Mouse (Mus musculus) left cerebral cortex, adult 2 months (tissue): ENCODE results near the gene Gm16181. TPM values are rescaled to one million over a fixed set of nuclear protein-coding genes. Genes with fewer than 3 reads are reported as not detected.

ENCODE experiments used
- DNase-seq, 2 experiments: peaks; one replicate each; pipeline ENCODE4 v3.0.0; 2021 to 2022; ENCODE audit warnings: low spot score in 2 of 2, mixed read lengths in 1 of 2; ENCODE audit errors: extremely low spot score in 1 of 2
- H3K27ac ChIP-seq: fragments of 200-600 bp; 2 replicates; pipeline ENCODE4 v1.8.1; 2022
- H3K4me3 ChIP-seq: fragments of 200-600 bp; 2 replicates; pipeline ENCODE4 v1.8.1; 2022
- CTCF ChIP-seq: fragments of 200-600 bp; IDR thresholded peaks from 2 replicates; pipeline ENCODE4 v1.8.1; 2022; ENCODE audit warnings: antibody characterized with exemption, mild to moderate bottlenecking, moderate library complexity
- intact Hi-C: fragments of 180-260 bp; cut with DNase I; formaldehyde crosslinking; loops from one replicate; pipeline ENCODE4 v1.15.1; 2025
- total RNA-seq, 2 experiments: library from RNA; stranded (reverse); gene quantifications; 2 replicates each; pipeline ENCODE4 v1.2.3; 2021

The Gm16181 gene
- total RNA-seq, 2 experiments from 2014 or later = not detected

DNA sequence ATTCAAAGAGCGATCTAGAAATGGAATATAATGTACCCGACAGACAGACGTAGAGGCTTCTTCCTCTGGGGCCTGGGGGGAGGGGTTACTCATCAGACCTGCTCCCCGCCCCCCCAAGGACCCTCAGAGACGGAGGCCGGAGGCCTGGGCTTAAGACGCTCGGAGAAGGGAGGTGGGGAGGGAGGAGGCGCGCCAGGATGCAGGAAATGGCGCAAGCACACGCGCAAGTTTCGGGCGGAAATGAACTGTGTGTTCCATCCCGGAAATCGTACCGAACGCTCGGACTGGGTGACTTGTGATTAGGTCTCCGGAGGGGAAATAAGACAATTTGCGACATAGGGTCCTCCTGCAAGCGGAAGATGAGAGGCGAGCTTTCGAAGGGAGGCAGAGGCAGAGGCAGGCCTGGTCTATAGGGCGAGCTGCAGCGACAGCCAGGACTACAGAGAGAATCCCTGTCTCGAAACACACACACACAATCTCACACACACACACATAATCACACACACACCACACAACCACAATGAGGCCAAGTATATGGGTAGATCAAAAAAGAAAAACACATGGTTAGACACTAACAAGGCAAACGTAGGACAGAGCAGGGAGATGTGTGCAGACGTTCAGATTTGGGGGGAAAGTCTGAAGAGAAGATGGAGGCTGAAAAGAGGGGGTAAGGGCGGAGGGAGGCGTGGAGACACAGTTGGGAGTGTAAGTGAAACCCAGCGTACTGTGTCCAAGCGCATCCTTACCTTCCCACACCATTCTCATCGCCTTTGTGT is 15.2 kb downstream of the Gm16181 start, which contains the start of gene Nfkbil1:
TSS of gene Nfkbil1 (minus strand) at position 179 of the 776 bp plus-strand sequence.
- intact Hi-C loops = loop anchor here (1.0 to 10.0 kb wide), 5 partner anchors 70 to 384 kb away; partner anchors contain the start of genes Bag6, Csnk2b, Gpank1 and Nelfe
- no peak for TF ChIP-seq CTCF
- H3K27ac ChIP-seq = peak within 1 kb of the TSS; percentile 96
- DNase-seq = peak; percentile 86 to 88
- peak within 1 kb of the TSS; percentile 68 for H3K4me3 ChIP-seq

DNA sequence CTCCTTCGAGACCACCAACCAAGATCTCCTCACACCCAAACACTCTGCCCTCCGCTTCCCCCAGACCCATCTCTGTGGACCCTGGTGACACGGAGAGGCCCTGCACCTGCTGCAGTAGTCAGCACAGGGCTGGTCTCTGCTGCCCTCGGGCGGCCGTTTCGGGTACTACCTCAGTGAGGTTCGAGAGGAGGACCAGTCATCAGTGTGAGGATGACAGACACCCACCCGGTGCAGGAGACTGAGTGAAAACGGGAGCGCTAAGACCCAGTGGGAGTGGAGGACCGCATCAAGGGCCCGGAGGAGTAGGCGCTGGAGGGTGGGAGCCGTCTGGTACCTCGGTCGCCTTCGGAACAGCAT is 15.7 kb downstream of the Gm16181 start:
- no peak; the same call in none of the 2 replicates for TF ChIP-seq CTCF
- intact Hi-C loops = loop anchor here (1.0 to 10.0 kb wide), 4 partner anchors 70 to 384 kb away; partner anchors contain the start of genes Csnk2b, Gpank1, Nelfe and Sapcd1
- Histone ChIP-seq H3K4me3 (peak overlapping the region; percentile 68), H3K27ac (peak overlapping the region; percentile 96)
- DNase-seq = peak; percentile 98 to 100

DNA sequence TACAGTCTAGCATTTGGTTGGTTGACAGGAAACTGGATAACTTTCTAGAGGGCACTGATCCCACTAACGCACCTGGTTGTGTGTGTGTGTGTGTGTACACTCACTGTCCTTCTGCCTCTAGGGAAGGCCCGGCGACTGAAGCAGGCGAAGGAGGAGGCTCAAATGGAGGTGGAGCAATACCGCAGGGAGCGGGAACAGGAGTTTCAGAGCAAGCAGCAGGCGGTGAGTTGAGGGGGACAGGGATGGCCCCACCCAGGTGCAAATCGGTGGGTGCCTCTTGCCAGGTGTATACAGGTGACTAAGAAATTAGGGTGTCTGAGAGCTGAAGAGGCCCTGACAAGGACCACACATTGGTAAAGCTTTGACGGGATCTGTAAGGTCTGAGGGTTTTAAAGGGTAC is 16.4 kb downstream of the Gm16181 start:
- Histone ChIP-seq H3K27ac (peak overlapping the region; percentile 96), H3K4me3 (peak overlapping the region; percentile 68)
- intact Hi-C loops = loop anchor here (1.0 to 10.0 kb wide), 4 partner anchors 71 to 385 kb away; partner anchors contain the start of genes Csnk2b, Gpank1, Nelfe and Sapcd1
- DNase-seq = no peak
- TF ChIP-seq CTCF = no peak

DNA sequence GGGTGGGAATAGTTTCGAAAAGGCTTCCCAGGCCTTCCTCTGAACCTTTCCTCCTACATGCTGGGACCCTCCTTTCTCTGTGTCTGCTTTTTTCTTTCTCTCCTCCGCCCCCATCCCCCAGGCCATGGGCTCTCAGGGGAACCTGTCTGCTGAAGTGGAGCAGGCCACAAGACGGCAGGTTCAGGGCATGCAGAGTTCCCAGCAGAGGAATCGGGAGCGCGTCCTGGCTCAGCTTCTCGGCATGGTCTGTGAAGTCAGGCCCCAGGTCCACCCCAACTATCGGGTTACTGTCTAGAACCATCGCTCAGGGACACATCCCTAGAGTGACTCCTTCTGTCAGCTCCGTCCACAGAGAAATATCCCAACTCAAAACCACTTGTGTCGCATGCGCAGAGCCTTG is 16.9 kb downstream of the Gm16181 start:
- TF ChIP-seq CTCF = no peak
- H3K27ac ChIP-seq = peak overlapping the region; percentile 96
- H3K4me3 ChIP-seq = peak overlapping the region; percentile 68
- intact Hi-C loops = loop anchor here (5.0 to 10.0 kb wide), 3 partner anchors 115 to 385 kb away; partner anchors contain the start of genes Csnk2b, Gpank1, Nelfe and Sapcd1
- no peak for DNase-seq

DNA sequence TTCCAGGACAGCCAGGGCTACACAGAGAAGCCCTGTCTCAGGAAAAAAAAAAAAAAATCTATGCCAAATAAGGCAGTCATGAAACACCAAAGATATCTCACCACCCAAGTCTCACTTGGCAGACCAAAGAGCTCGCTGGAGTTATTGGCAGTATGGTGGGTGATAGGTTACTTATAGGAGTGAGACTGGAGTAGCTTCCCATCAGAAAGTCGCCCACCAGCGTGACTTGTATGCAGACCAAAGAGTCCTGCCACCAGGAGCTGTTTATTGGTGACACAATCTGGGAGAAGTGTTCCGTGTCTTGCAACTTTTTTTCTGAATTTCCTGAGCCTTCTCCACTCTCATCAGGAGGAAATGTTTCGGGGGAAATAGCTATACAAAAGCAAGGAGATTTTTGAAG is 19.1 kb downstream of the Gm16181 start:
- intact Hi-C loops = loop anchor here (5.0 to 10.0 kb wide), 6 partner anchors 117 to 615 kb away; partner anchors contain the start of genes Csnk2b, Ddr1, Dxo and Gpank1
- no peak overlapping the region for H3K4me3 ChIP-seq
- TF ChIP-seq CTCF = no peak
- peak overlapping the region; percentile 100 for H3K27ac ChIP-seq
- DNase-seq = no peak

DNA sequence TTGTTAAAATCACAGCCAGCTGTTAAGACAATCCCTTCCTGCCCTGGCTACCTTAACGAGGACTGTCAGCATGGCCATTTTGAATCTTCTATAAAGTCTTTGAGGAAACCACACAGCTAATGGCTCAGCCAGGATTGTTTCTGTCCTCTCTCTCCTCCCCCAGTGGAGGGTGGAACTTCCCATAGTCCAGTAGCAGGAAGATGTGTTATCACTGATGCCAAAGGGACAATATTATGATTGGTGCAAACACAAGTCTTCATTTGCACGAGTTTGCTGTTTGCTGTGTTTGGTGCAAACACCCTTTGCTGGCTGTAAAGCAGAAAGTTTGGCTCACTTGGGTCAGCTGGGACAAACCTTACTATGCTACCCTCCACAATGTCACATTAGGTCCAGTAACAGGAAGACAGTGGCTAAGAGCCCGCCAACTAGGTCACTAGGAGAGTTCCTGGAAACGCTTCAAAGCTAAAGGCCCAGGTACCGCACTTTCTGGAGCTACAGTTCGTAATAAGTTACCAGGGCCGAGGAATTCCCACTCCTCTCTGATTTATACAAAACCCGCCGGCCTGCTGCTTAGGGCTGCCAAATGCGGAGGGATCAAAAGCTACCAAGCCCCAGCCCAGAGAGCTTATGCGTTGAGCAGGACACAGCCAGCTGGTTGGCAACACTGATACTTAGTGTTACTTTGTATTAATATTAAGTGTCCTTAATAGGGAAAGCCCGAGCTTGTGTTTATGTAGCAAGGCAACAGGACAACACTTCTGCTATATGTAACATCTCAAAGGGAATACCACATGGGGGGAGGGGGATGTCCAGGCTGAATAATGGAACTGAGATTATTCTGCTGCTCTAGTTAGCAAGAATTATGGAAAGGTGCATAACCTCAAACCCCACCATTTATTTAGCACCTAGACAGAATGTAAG is 20.0 kb downstream of the Gm16181 start:
- no peak for TF ChIP-seq CTCF
- H3K27ac ChIP-seq = peak overlapping the region; percentile 100
- DNase-seq = no peak
- intact Hi-C loops = loop anchor here (5.0 to 10.0 kb wide), 3 partner anchors 403 to 616 kb away; partner anchors contain the start of genes Ddr1, Dxo, Ppt2 and Prrt1
- peak overlapping the region; percentile 77 for H3K4me3 ChIP-seq

DNA sequence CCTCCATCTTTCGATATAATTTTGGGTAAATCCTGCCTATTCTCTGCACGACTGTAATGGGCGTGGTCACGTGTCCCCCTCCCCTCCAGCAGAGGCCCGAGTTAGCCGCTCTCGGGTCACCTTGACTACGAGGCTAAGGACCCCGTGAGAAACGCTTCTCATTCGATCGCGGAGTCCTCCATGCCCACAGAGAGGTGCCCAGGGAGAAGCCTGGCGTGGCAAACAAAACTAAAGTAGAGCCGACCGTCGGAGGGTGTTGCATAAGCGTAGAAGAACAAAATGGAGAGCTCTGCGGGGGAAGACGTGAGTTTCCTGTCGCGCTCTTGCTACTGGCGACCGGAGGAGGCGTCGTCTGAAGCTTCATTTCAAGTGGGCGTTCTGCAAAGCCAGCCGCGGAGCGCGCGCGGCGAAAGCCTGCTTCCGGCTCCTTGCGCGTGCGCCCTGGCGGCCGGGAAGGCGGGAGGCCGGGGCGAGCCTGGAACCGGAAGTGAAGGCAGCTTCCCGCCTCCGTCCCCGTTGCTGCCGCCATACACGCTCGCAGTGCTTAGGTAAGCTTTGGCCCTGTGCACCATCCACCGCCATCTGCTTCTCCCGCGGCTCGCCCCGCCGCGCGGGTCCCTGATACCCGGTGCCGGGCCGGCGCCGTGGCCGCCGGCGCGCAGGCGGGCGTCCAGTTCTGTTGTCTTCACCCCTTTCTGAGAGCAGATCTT is 20.8 kb downstream of the Gm16181 start, which contains the start of gene Ddx39b:
TSS of gene Ddx39b (plus strand) at position 442 of the 710 bp plus-strand sequence.
- peak within 1 kb of the TSS; percentile 100 for H3K27ac ChIP-seq
- H3K4me3 ChIP-seq = peak within 1 kb of the TSS; percentile 77
- DNase-seq = peak; percentile 96 to 97
- intact Hi-C loops = loop anchor here (5.0 to 10.0 kb wide), 3 partner anchors 404 to 617 kb away; partner anchors contain the start of genes Ddr1, Dxo, Ppt2 and Prrt1
- TF ChIP-seq CTCF = peak; percentile 21

DNA sequence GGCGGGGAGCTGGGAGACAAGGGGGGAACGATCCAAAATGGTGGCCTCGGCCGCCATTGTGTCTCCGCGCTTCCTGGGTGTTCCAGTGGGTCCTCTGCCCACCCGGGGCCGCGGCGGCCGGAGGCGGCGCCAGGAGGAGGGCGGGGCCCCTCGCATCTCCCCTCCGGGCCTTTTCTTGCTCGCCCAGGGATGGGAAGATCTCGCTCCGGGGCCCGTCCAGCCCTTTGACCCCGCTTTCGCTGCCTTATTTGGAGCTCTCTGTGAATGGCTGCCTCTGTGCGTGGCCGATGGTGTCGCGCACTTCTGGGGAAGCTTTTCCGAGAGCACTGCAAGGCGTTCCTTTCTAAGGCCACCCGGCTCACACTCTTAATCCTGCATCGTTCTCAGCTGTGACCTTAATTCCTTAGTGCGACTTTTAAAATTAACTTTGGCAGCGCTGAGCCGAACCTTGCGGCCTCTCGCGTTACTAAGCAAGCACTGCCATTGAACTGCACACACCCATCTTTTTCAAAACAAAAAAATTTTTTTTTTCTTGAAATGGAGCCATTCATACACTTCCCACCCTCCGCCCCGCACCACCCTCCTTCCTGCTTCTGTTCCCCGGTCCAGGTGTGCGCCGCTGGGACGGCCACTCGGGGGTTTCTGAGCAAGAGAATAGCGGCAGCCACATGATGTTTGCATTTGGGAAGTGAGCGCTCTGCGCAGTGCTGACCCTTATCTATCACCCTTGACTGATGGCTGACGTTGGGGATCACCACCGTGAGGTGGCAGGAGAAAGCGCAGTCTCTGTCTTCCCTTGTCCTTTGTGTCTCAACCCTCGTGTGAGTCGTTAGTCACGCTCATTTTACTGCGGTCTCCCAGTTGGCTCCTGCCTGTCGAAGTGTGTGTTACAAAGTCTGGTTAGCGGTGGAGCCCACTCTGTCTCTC is 21.6 kb downstream of the Gm16181 start:
- TF ChIP-seq CTCF = no peak; the same call in none of the 2 replicates
- peak overlapping the region; percentile 77 for H3K4me3 ChIP-seq
- peak; percentile 70 to 76 for DNase-seq
- intact Hi-C loops = loop anchor here (5.0 to 10.0 kb wide), 3 partner anchors 405 to 617 kb away; partner anchors contain the start of genes Ddr1, Dxo, Ppt2 and Prrt1
- H3K27ac ChIP-seq = peak overlapping the region; percentile 100

DNA sequence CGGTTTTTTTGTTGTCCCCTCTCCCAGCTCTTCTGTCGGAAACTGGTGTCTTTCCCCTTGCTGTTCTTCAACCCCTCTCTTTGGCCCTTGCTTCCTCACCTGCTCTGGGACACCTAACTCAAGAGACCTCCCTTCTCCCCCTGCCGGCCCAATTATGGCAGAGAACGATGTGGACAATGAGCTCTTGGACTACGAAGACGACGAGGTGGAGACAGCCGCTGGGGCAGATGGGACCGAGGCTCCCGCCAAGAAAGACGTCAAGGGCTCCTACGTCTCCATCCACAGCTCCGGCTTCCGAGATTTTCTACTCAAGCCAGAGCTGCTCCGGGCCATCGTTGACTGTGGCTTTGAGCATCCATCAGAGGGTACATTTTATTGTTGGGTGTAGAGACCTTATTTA is 22.5 kb downstream of the Gm16181 start:
- TF ChIP-seq CTCF = no peak; the same call in 1 of the 2 replicates
- H3K27ac ChIP-seq = peak overlapping the region; percentile 100
- intact Hi-C loops = loop anchor here (5.0 to 10.0 kb wide), 3 partner anchors 406 to 618 kb away; partner anchors contain the start of genes Ddr1, Dxo, Ppt2 and Prrt1
- DNase-seq = peak in 1 of 2 experiments; percentile 62
- H3K4me3 ChIP-seq = peak overlapping the region; percentile 77
